Mouse (Mus musculus): ENCODE data around the gene Phactr2. TPM values are rescaled to one million over a fixed set of nuclear protein-coding genes. Genes with fewer than 3 reads are reported as not detected.

The Phactr2 gene
- polyA plus RNA-seq, 1 experiment = 6.6 TPM

DNA sequence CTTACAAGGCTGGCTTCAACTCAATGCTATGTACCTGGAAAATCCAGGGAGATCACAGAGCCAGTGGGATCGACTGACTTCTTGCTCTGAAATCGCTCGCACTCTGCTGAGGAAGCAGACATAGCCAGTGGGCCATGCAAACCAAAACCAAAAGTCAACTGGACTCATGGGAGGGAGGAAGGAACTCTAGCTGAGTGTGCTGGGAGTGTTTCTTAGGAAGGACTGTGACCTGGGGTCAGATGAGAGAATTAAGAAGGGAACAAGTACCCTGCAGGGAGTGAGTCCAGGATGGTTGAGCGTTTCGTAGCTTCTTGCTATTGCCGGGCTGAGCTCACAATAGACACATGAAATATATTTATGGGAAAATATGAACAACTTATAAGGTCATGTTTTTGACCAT, 174.0 kb downstream of the Phactr2 start:
- H3K9me3 ChIP-seq (replicated peaks; ENCODE audit: control insufficient read depth, insufficient read depth, low read length, poor library complexity, severe bottlenecking) = no peaks in the 10 kb centered on the region; the same call in 1 of the 2 replicates
- H3K36me3 ChIP-seq (ENCODE audit: control insufficient read depth, insufficient read depth, low read length, poor library complexity, severe bottlenecking) = no peaks in the 10 kb centered on the region
- no peaks in the 10 kb centered on the region for H3K27me3 ChIP-seq (ENCODE audit: control insufficient read depth, insufficient read depth, low read length, poor library complexity, severe bottlenecking)
- TF ChIP-seq CTCF (IDR thresholded peaks at IDR 0.05; ENCODE audit: low read depth, low read length) (no peak), POLR2A (IDR thresholded peaks at IDR 0.05; ENCODE audit: insufficient read depth, low read length) (no peak)
- no peaks in the 10 kb centered on the region for H3K4me1 ChIP-seq (ENCODE audit: control insufficient read depth, insufficient read depth, low read length)
- H3K27ac ChIP-seq (ENCODE audit: insufficient read depth, low read length) = no peak overlapping the region
- H3K4me3 ChIP-seq (ENCODE audit: low read depth, low read length) = no peak overlapping the region
- H3K9ac ChIP-seq (ENCODE audit: low read depth, poor library complexity, severe bottlenecking) = no peak overlapping the region

DNA sequence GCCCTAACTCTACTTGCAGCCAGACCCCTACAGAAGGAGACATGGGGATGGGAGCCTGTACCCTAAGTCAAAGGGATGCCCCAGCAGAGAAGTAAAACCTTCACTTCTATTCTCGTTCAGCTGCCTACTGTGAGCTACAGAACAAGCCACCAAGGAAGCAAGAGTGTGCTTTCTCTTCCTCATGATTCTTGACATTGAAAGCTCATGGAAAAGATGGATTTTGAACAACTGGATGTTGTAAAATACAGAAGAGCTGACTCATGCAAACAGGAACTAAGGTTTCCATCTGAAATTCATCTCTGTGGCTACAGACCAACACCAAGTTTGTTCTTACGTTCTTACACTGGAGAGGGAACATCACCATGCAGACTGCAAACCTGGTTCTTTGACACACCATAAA, 179.3 kb downstream of the Phactr2 start:
- Histone ChIP-seq H3K9ac (ENCODE audit: low read depth, poor library complexity, severe bottlenecking) (no peak overlapping the region), H3K9me3 (replicated peaks; ENCODE audit: control insufficient read depth, insufficient read depth, low read length, poor library complexity, severe bottlenecking) (no peaks in the 10 kb centered on the region; the same call in 1 of the 2 replicates), H3K4me3 (ENCODE audit: low read depth, low read length) (no peak overlapping the region), H3K27ac (ENCODE audit: insufficient read depth, low read length) (no peak overlapping the region), H3K4me1 (ENCODE audit: control insufficient read depth, insufficient read depth, low read length) (no peaks in the 10 kb centered on the region), H3K36me3 (ENCODE audit: control insufficient read depth, insufficient read depth, low read length, poor library complexity, severe bottlenecking) (no peaks in the 10 kb centered on the region), H3K27me3 (ENCODE audit: control insufficient read depth, insufficient read depth, low read length, poor library complexity, severe bottlenecking) (no peaks in the 10 kb centered on the region)
- TF ChIP-seq POLR2A (IDR thresholded peaks at IDR 0.05; ENCODE audit: insufficient read depth, low read length) = no peak
- no peak for TF ChIP-seq EP300 (IDR thresholded peaks at IDR 0.05; ENCODE audit: insufficient read depth, low read depth, low read length)
- TF ChIP-seq CTCF (IDR thresholded peaks at IDR 0.05; ENCODE audit: low read depth, low read length) = no peak

DNA sequence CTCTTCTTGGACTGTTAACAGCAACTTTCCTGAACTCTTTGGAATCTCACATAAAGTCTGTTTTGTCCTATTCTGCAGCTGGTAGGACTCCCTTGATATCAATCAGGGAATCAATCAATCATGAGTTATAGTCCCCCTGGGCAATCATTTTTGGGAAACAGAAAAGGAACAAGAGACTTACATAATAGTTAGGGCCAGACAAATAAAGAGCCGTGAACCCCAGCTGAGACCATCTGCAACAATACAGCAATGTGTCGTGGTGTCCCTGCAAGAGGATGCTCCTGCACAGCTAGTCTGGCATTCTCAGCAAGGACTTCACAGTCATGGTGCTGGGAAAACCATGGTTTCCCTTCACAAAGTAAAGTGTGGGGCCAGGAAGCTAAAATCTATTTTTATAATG, 182.2 kb downstream of the Phactr2 start:
- no peaks in the 10 kb centered on the region; the same call in 1 of the 2 replicates for H3K36me3 ChIP-seq (ENCODE audit: control insufficient read depth, insufficient read depth, low read length, poor library complexity, severe bottlenecking)
- H3K27ac ChIP-seq (ENCODE audit: insufficient read depth, low read length) = no peak overlapping the region
- no peaks in the 10 kb centered on the region for H3K27me3 ChIP-seq (ENCODE audit: control insufficient read depth, insufficient read depth, low read length, poor library complexity, severe bottlenecking)
- no peak overlapping the region for H3K9ac ChIP-seq (ENCODE audit: low read depth, poor library complexity, severe bottlenecking)
- TF ChIP-seq POLR2A (IDR thresholded peaks at IDR 0.05; ENCODE audit: insufficient read depth, low read length) (no peak), EP300 (IDR thresholded peaks at IDR 0.05; ENCODE audit: insufficient read depth, low read depth, low read length) (no peak), CTCF (IDR thresholded peaks at IDR 0.05; ENCODE audit: low read depth, low read length) (no peak)
- H3K4me1 ChIP-seq (ENCODE audit: control insufficient read depth, insufficient read depth, low read length) = no peaks in the 10 kb centered on the region
- H3K4me3 ChIP-seq (ENCODE audit: low read depth, low read length) = no peak overlapping the region
- no peaks in the 10 kb centered on the region; the same call in 1 of the 2 replicates for H3K9me3 ChIP-seq (replicated peaks; ENCODE audit: control insufficient read depth, insufficient read depth, low read length, poor library complexity, severe bottlenecking)

GRCm38 (mm10) chr10:13289252-13289961, 184.8 kb downstream of the Phactr2 start:
- no peak overlapping the region for H3K27ac ChIP-seq (ENCODE audit: insufficient read depth, low read length)
- H3K4me1 ChIP-seq (ENCODE audit: control insufficient read depth, insufficient read depth, low read length) = no peaks in the 10 kb centered on the region
- H3K27me3 ChIP-seq (ENCODE audit: control insufficient read depth, insufficient read depth, low read length, poor library complexity, severe bottlenecking) = no peaks in the 10 kb centered on the region
- TF ChIP-seq POLR2A (IDR thresholded peaks at IDR 0.05; ENCODE audit: insufficient read depth, low read length) (no peak), EP300 (IDR thresholded peaks at IDR 0.05; ENCODE audit: insufficient read depth, low read depth, low read length) (no peak)
- H3K9me3 ChIP-seq (replicated peaks; ENCODE audit: control insufficient read depth, insufficient read depth, low read length, poor library complexity, severe bottlenecking) = no peaks in the 10 kb centered on the region
- H3K36me3 ChIP-seq (ENCODE audit: control insufficient read depth, insufficient read depth, low read length, poor library complexity, severe bottlenecking) = no peaks in the 10 kb centered on the region; the same call in 1 of the 2 replicates
- H3K4me3 ChIP-seq (ENCODE audit: low read depth, low read length) = no peak overlapping the region
- H3K9ac ChIP-seq (ENCODE audit: low read depth, poor library complexity, severe bottlenecking) = no peak overlapping the region

DNA sequence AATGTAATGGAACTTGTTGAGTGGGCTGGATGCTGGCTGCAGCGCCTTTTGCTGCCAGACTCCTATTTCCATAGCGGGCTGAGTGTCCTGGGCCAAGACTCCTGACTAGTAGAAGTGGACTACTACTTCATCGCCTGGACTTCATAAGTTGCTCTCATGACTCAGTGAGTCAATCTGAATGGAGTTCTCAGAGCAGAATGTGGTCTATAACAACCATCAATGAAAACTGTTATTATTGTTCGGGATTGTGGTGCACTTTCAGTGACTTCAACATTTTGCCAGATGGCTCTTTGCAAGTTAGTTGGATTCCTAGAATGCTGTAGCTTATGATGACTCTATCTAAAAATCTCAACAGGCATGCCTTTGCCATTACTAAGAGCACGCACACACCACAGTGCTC, 185.9 kb downstream of the Phactr2 start:
- no peak for TF ChIP-seq EP300 (IDR thresholded peaks at IDR 0.05; ENCODE audit: insufficient read depth, low read depth, low read length)
- TF ChIP-seq POLR2A (IDR thresholded peaks at IDR 0.05; ENCODE audit: insufficient read depth, low read length) = no peak
- TF ChIP-seq CTCF (IDR thresholded peaks at IDR 0.05; ENCODE audit: low read depth, low read length) = no peak
- Histone ChIP-seq H3K4me1 (ENCODE audit: control insufficient read depth, insufficient read depth, low read length) (no peaks in the 10 kb centered on the region), H3K4me3 (ENCODE audit: low read depth, low read length) (no peak overlapping the region), H3K27me3 (ENCODE audit: control insufficient read depth, insufficient read depth, low read length, poor library complexity, severe bottlenecking) (no peaks in the 10 kb centered on the region), H3K9ac (ENCODE audit: low read depth, poor library complexity, severe bottlenecking) (no peak overlapping the region), H3K36me3 (ENCODE audit: control insufficient read depth, insufficient read depth, low read length, poor library complexity, severe bottlenecking) (no peaks in the 10 kb centered on the region; the same call in 1 of the 2 replicates), H3K9me3 (replicated peaks; ENCODE audit: control insufficient read depth, insufficient read depth, low read length, poor library complexity, severe bottlenecking) (no peaks in the 10 kb centered on the region), H3K27ac (ENCODE audit: insufficient read depth, low read length) (no peak overlapping the region)

DNA sequence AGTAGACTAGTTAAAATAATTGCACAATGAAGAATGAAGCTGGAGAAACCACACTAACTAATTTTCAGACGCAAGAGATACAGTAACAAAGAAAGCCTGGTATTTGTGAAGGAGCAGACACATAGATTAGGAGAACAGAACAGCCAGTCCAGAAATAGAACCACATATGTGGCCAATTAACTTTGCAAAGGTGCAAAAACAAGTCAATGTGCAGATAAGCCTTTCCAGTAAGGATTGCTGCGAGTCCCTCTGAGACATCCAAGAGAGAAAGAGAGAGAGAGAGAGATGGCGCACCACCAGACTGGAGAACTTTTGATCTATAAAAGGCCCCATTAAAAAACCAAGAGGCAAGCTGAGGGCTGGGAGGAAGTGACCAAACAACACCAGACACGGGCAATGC, 190.8 kb downstream of the Phactr2 start:
- no peak overlapping the region for H3K27ac ChIP-seq (ENCODE audit: insufficient read depth, low read length)
- H3K9ac ChIP-seq (ENCODE audit: low read depth, poor library complexity, severe bottlenecking) = no peak overlapping the region
- H3K4me3 ChIP-seq (ENCODE audit: low read depth, low read length) = no peak overlapping the region
- no peaks in the 10 kb centered on the region for H3K36me3 ChIP-seq (ENCODE audit: control insufficient read depth, insufficient read depth, low read length, poor library complexity, severe bottlenecking)
- TF ChIP-seq POLR2A (IDR thresholded peaks at IDR 0.05; ENCODE audit: insufficient read depth, low read length) = no peak
- no peak for TF ChIP-seq EP300 (IDR thresholded peaks at IDR 0.05; ENCODE audit: insufficient read depth, low read depth, low read length)
- no peak for TF ChIP-seq CTCF (IDR thresholded peaks at IDR 0.05; ENCODE audit: low read depth, low read length)
- no peaks in the 10 kb centered on the region for H3K4me1 ChIP-seq (ENCODE audit: control insufficient read depth, insufficient read depth, low read length)
- H3K9me3 ChIP-seq (replicated peaks; ENCODE audit: control insufficient read depth, insufficient read depth, low read length, poor library complexity, severe bottlenecking) = no peaks in the 10 kb centered on the region
- H3K27me3 ChIP-seq (ENCODE audit: control insufficient read depth, insufficient read depth, low read length, poor library complexity, severe bottlenecking) = no peaks in the 10 kb centered on the region

All from ES-Bruce4 (cell line).